Mouse (Mus musculus) CH12F3 (cell line): ENCODE data around the gene Mnat1.

Experiments
- in situ Hi-C: fragments of 300-500 bp; cut with MboI; formaldehyde crosslinking; loops from 2 replicates; pipeline ENCODE4 v1.14.3; 2020; ENCODE audit warnings: low sequenced_read_pairs

Gene Mnat1

DNA sequence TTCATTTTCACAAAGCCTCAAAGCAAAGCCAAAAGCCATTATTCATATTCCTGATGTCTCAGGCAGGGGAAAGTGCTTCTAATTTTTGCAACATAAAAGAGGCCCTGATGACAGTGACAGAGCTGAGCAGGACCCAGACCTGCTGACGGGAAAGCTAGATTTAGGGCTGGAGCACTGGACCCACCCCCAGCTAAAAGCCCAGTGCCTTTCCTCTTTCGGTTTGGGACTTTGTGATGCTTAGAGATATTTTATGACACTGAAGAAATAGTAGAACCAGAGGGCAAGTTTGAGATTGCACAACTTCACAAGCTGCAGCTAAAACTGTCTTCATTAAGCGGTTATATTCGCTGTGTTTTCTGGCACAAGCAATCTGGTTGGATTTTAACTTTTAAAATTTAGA lies 181.1 kb downstream of the Mnat1 start:
- in situ Hi-C loops, result no loop called here

DNA sequence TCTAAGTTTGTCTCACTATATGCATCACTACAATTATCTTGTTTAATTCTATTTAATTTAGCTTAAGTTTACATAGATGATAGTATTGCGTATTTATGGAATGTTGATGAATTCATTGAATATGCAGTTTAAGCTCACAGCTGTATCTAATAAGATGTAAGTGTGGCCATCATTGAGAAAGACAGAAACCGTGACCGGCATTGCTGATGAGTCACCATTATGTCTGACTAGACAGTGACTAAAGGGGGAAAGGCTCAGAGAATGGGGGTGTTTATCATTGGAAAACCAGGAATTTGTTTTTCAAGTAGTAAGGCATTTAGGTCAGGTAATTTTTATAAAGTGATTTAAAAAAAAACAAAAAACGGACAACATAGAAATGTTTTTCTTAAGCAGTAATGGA lies 184.2 kb downstream of the Mnat1 start:
- in situ Hi-C loops, result no loop called here

DNA sequence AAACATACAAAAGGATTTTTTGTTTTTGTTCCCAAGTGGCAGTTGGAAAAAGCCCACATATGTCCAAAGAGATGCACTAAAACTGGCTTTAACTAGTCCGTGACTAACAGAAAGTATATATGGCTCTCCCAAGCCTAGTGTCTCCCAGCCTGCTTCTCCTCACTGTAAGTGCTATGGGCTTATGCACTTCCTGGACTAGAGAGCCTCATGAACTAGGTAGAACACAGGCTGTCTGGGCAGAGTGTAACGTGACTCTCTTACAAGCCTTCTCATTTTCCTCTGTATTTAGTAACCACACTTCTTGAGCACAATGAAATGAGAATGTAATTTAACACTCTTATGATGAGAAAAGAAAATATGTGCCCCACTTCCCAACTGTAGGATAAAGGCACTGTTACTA lies 185.2 kb downstream of the Mnat1 start:
- in situ Hi-C loops, result no loop called here

DNA sequence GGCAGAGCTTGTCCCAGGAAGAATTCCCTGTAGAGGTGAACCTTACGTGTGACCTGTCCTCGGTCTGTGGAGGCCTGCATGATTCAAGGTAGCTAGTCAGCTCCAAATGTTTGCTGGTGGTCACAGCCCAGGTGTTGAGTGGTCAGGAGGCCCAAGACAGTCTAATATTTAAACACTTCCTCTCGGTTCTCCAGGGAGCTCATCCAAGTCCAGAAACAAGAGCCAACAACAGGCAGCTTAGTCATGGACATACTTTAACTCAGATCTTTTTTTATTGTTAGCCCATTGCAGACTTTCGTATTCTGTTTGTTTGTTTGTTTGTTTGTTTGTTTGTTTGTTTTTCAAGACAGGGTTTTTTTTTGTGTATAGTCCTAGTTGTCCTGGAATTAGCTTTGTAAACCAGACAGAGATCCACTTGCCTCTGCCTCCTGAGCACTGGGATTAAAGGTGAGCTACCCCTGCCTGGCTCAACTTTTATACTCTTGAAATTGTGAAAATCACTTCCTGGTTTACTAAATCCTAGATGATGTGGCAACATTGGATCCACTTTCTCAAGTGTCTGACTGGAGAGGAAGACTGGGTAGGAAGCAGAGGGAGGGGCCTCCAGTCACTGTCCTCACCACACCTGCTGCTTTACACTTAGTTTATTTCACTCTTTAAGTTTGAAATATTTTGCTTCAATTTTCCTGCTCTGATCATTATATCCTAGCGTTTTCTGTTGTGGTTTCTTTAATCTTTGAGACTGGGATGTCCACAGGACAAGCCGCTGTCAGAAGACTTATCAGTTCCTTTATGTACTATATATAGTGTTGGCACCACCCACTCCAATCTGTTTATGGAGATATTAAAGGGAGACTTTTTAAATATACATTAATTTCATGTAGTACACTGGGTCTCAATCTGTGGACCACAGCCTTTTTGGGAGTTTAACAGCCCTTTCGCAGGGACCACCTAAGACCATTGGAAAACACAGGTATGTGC lies 194.5 kb downstream of the Mnat1 start:
- in situ Hi-C loops, result no loop called here
